In the genomic region with DNA sequence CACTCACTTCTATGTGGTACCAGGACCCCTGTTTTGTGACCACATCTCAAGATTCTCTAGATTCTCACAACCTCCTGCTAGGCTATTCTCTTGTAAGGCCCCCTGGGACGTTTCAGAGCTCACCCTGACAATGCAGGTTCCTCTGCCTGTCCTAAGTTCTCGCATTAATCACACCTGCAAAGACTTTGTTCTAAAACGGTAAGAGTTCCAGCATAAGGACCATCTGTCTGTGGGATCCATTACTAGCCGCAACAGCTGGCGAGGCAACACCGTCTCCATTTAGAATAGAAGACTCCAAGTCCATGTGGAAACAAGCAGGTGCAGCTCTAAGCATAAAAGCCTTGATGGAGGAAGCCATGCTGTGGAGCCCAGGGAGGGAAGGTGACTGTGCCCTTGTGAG, we compare ENCODE assay signal across 23 mouse cellular contexts. TPM values are rescaled to one million over a fixed set of nuclear protein-coding genes. Genes with fewer than 3 reads are reported as not detected.
DNase-seq lines count a peak whose midpoint lies in the region; TF ChIP-seq lines count a peak whose summit lies in the region.
"Had no signal": no experiment of that assay in that cellular context is flagged by ENCODE, and none has a peak within 500 bp of the region (broad histone marks: within the 10 kb centered on the region; RNA-seq: fewer than 3 reads in every experiment).

No protein-coding gene starts in this region.

- H3K9me3 ChIP-seq in CH12.LX (replicated peaks; ENCODE audit: low read length): no peaks in the 10 kb centered on the region
- H3K9me3 ChIP-seq: embryonic facial prominence, embryonic 13.5 days; embryonic facial prominence, embryonic 15.5 days; forebrain, embryonic 10.5 days; forebrain, embryonic 12.5 days; G1E had no signal

- H3K4me3 ChIP-seq in CH12.LX (replicated peaks in 1 of 3; ENCODE audit: low read depth in 2 of 3, low read length in 2 of 3, poor library complexity in 1 of 3): no peak overlapping the region
- H3K4me3 ChIP-seq: embryonic facial prominence, embryonic 13.5 days; embryonic facial prominence, embryonic 15.5 days; erythroblast, embryonic 14.5 days; forebrain, embryonic 10.5 days; forebrain, embryonic 12.5 days had no signal

- H3K79me2 ChIP-seq in CH12.LX (replicated peaks; ENCODE audit: control insufficient read depth, extremely low read depth, insufficient read depth, poor library complexity, severe bottlenecking): no peaks in the 10 kb centered on the region

- no peak overlapping the region for H3K27ac ChIP-seq in CH12.LX (ENCODE audit: insufficient read depth, low read depth)
- H3K27ac ChIP-seq: embryonic facial prominence, embryonic 13.5 days; embryonic facial prominence, embryonic 15.5 days; forebrain, embryonic 10.5 days; forebrain, embryonic 12.5 days had no signal

- H3K9ac ChIP-seq in CH12.LX (ENCODE audit: insufficient read depth, low read depth): no peak overlapping the region
- H3K9ac ChIP-seq: embryonic facial prominence, embryonic 13.5 days; embryonic facial prominence, embryonic 15.5 days; forebrain, embryonic 12.5 days had no signal

- TF ChIP-seq RAD21 in CH12.LX (IDR thresholded peaks at IDR 0.05; ENCODE audit: low read depth, low read length): no peak

- in situ Hi-C loops in CH12.LX (cut with MboI; ENCODE audit: low pct_ligation_motif_present, low pct_unique_long_range_greater_than_20kb, low sequenced_read_pairs): no loop called here

- H3K4me2 ChIP-seq in CH12.LX (ENCODE audit: insufficient read depth, low read depth, poor library complexity, severe bottlenecking): no peak overlapping the region
- H3K4me2 ChIP-seq: embryonic facial prominence, embryonic 13.5 days; embryonic facial prominence, embryonic 15.5 days; forebrain, embryonic 12.5 days had no signal

- dilution Hi-C loops in CH12.LX (cut with MboI; ENCODE audit: extremely low pct_ligation_motif_present, extremely low pct_unique_long_range_greater_than_20kb, low sequenced_read_pairs): no loop called here

- TF ChIP-seq CTCF in CH12.LX (conservative IDR thresholded peaks at IDR 0.05 in 1 of 2, IDR thresholded peaks at IDR 0.05 in 1 of 2; ENCODE audit: low read depth in 2 of 2, low read length in 2 of 2): no peak

- DNase-seq in CH12.LX (ENCODE audit: extremely low read depth) (no peak), R1 (ENCODE audit: low read depth, low spot score) (peak; percentile 61)
- peak; percentile 54 for DNase-seq in brain, adult 2 months (ENCODE audit: low read depth, low spot score)
- DNase-seq in cerebellum, postnatal 10 days: no peak
- no peak for DNase-seq in thymus, adult 18-20 months
- no peak for DNase-seq in urinary bladder, adult 18-20 months (ENCODE audit: low spot score in 2 of 2)
- DNase-seq: adrenal gland, adult 8-10 months; adrenal gland, postnatal 14 days; adrenal gland, postnatal 36 days; cerebellum, adult 11-12 months; cerebellum, adult 2 months; cerebellum, adult 9-10 months; cerebellum, postnatal 14 days; cerebellum, postnatal 36 days; embryo, embryonic 11 days had no signal

- H3K27me3 ChIP-seq in CH12.LX (replicated peaks): no peaks in the 10 kb centered on the region
- H3K27me3 ChIP-seq: embryonic facial prominence, embryonic 13.5 days; embryonic facial prominence, embryonic 15.5 days; forebrain, embryonic 12.5 days; Patski had no signal

- H3K4me1 ChIP-seq in CH12.LX (ENCODE audit: control insufficient read depth in 1 of 2, insufficient read depth in 2 of 2): no peaks in the 10 kb centered on the region
- H3K4me1 ChIP-seq: embryonic facial prominence, embryonic 15.5 days had no signal

- TF ChIP-seq EP300 in CH12.LX (IDR thresholded peaks at IDR 0.05; ENCODE audit: low read length): no peak

- H3K36me3 ChIP-seq in CH12.LX (replicated peaks in 1 of 2; ENCODE audit: control insufficient read depth in 1 of 2, insufficient read depth in 1 of 2, low read length in 1 of 2): peaks cover 94 to 99% of the 10 kb centered on the region in 2 experiments
- H3K36me3 ChIP-seq: embryonic facial prominence, embryonic 13.5 days; embryonic facial prominence, embryonic 15.5 days; forebrain, embryonic 10.5 days; G1E had no signal

- no peak for TF ChIP-seq POLR2A in CH12.LX (IDR thresholded peaks at IDR 0.05; ENCODE audit: low read depth, low read length)

TF ChIP-seq in CH12.LX, 34 proteins besides CTCF, POLR2A, EP300 and RAD21:
- TF ChIP-seq POLR2AphosphoS2 (IDR thresholded peaks at IDR 0.05; ENCODE audit: low read depth, low read length) (0 out of 2 replicates have a peak, but pooled peaks have one; percentile 18), MAZ (IDR thresholded peaks at IDR 0.05; ENCODE audit: low read depth, low read length) (no peak)

RNA-seq across cellular contexts. Expression of a gene that starts 5.1 kb away (rescaled TPM):
- total RNA-seq in CH12.LX (2012; rRNA removed) (3.8 and 3.9 TPM in 2 replicates), CH12.LX (2014; rRNA removed) (not detected in 2 replicates)
- polyA plus RNA-seq in CH12.LX (2012; ENCODE audit: insufficient read length, low read depth): 12.1 and 12.5 TPM in 2 replicates
- total RNA-seq: adrenal gland, adult 18-20 months; adrenal gland, adult 8-10 months; adrenal gland, postnatal 14 days; adrenal gland, postnatal 36 days had no signal
- polyA plus RNA-seq: erythroblast, embryonic 14.5 days; G1E had no signal

Comparison
In these comparisons a context has a peak if more than half of its experiments do, and no peak if none do; other contexts are left out.
1. DNase-seq: peak in R1 (single experiment) and brain, adult 2 months (single experiment); none in CH12.LX (single experiment), cerebellum, postnatal 10 days (0 of 2), thymus, adult 18-20 months (0 of 2) and urinary bladder, adult 18-20 months (0 of 2).